Mouse (Mus musculus): ENCODE data around the gene Gabrb2. TPM values are rescaled to one million over a fixed set of nuclear protein-coding genes. Genes with fewer than 3 reads are reported as not detected.

Gabrb2 gene
- polyA plus RNA-seq, 1 experiment from 2014 or later = 50.8 TPM

GRCm38 (mm10) chr11:42650111-42650510 is 230.6 kb downstream of the Gabrb2 start:
- H3K36me3 ChIP-seq (ENCODE audit: control insufficient read depth, insufficient read depth, low read length) = no peaks in the 10 kb centered on the region
- no peak overlapping the region for H3K9ac ChIP-seq (ENCODE audit: low read depth, low read length)
- 74% methylated on average over 5 of the region's 5 CpGs for WGBS
- H3K27me3 ChIP-seq (ENCODE audit: control insufficient read depth, insufficient read depth, low read depth, low read length) = no peaks in the 10 kb centered on the region
- no peaks in the 10 kb centered on the region for H3K4me1 ChIP-seq (ENCODE audit: control insufficient read depth, insufficient read depth, low read length)
- no peak for ATAC-seq
- no peak overlapping the region for H3K4me3 ChIP-seq (ENCODE audit: low read depth, low read length)
- H3K4me2 ChIP-seq (ENCODE audit: low read length) = no peak overlapping the region
- no peaks in the 10 kb centered on the region for H3K9me3 ChIP-seq (replicated peaks; ENCODE audit: control insufficient read depth, low read length, poor library complexity, severe bottlenecking)
- H3K27ac ChIP-seq (ENCODE audit: low read length) = no peak overlapping the region

GRCm38 (mm10) chr11:42651572-42651971 is 232.0 kb downstream of the Gabrb2 start:
- no peak for ATAC-seq

GRCm38 (mm10) chr11:42654189-42654588 is 234.6 kb downstream of the Gabrb2 start:
- H3K4me3 ChIP-seq (ENCODE audit: low read depth, low read length) = no peak overlapping the region

More at GRCm38 (mm10) chr11:42651572-42651971, 232.0 kb downstream of the Gabrb2 start:
- Histone ChIP-seq H3K4me1 (ENCODE audit: control insufficient read depth, insufficient read depth, low read length) (no peaks in the 10 kb centered on the region), H3K27me3 (ENCODE audit: control insufficient read depth, insufficient read depth, low read depth, low read length) (no peaks in the 10 kb centered on the region), H3K27ac (ENCODE audit: low read length) (no peak overlapping the region), H3K4me2 (ENCODE audit: low read length) (no peak overlapping the region), H3K9ac (ENCODE audit: low read depth, low read length) (no peak overlapping the region), H3K36me3 (ENCODE audit: control insufficient read depth, insufficient read depth, low read length) (no peaks in the 10 kb centered on the region), H3K9me3 (replicated peaks; ENCODE audit: control insufficient read depth, low read length, poor library complexity, severe bottlenecking) (no peaks in the 10 kb centered on the region), H3K4me3 (ENCODE audit: low read depth, low read length) (no peak overlapping the region)

GRCm38 (mm10) chr11:42668657-42669056 is 249.1 kb downstream of the Gabrb2 start:
- Histone ChIP-seq H3K27ac (ENCODE audit: low read length) (no peak overlapping the region), H3K4me2 (ENCODE audit: low read length) (no peak overlapping the region), H3K36me3 (ENCODE audit: control insufficient read depth, insufficient read depth, low read length) (no peaks in the 10 kb centered on the region), H3K4me1 (ENCODE audit: control insufficient read depth, insufficient read depth, low read length) (no peaks in the 10 kb centered on the region), H3K27me3 (ENCODE audit: control insufficient read depth, insufficient read depth, low read depth, low read length) (no peaks in the 10 kb centered on the region), H3K4me3 (ENCODE audit: low read depth, low read length) (no peak overlapping the region), H3K9me3 (replicated peaks; ENCODE audit: control insufficient read depth, low read length, poor library complexity, severe bottlenecking) (no peaks in the 10 kb centered on the region), H3K9ac (ENCODE audit: low read depth, low read length) (no peak overlapping the region)
- ATAC-seq = no peak
- 93% methylated on average over 4 of the region's 4 CpGs for WGBS

More at GRCm38 (mm10) chr11:42654189-42654588, 234.6 kb downstream of the Gabrb2 start:
- Histone ChIP-seq H3K9ac (ENCODE audit: low read depth, low read length) (no peak overlapping the region), H3K4me1 (ENCODE audit: control insufficient read depth, insufficient read depth, low read length) (no peaks in the 10 kb centered on the region), H3K36me3 (ENCODE audit: control insufficient read depth, insufficient read depth, low read length) (no peaks in the 10 kb centered on the region), H3K27me3 (ENCODE audit: control insufficient read depth, insufficient read depth, low read depth, low read length) (no peaks in the 10 kb centered on the region), H3K4me2 (ENCODE audit: low read length) (no peak overlapping the region), H3K27ac (ENCODE audit: low read length) (no peak overlapping the region), H3K9me3 (replicated peaks; ENCODE audit: control insufficient read depth, low read length, poor library complexity, severe bottlenecking) (no peaks in the 10 kb centered on the region)
- 40% methylated on average over 3 of the region's 3 CpGs for WGBS
- no peak for ATAC-seq

Other genes starting within 250 kb of the Gabrb2 start
- 36.3 and 52.8 TPM in 2 replicates for gene Gabra1, start 236.8 kb upstream of the Gabrb2 start, polyA plus RNA-seq (2015; fragmentation: Nextera tagmentation; extraction: Ambion mirVana)
- not detected in 2 replicates for gene Gabra6, start 98.7 kb upstream of the Gabrb2 start, polyA plus RNA-seq (2015; fragmentation: Nextera tagmentation; extraction: Ambion mirVana)